Mouse (Mus musculus) lung, postnatal 0 days (tissue): Measurements from ENCODE around the gene Elk3.

Experiments
- CTCF ChIP-seq: IDR thresholded peaks from 2 replicates; pipeline ENCODE4 v1.5.1; 2016; ENCODE audit warnings: antibody characterized with exemption, mild to moderate bottlenecking
- EP300 ChIP-seq: IDR thresholded peaks from 2 replicates; pipeline ENCODE4 v1.6.1; 2016; ENCODE audit warnings: antibody characterized with exemption, mild to moderate bottlenecking, control low read depth

GRCm38 (mm10) chr10:93265833-93266232 lies 45.1 kb downstream of the Elk3 start:
- TF ChIP-seq EP300 (no peak), CTCF (no peak)
